In the genomic region with DNA sequence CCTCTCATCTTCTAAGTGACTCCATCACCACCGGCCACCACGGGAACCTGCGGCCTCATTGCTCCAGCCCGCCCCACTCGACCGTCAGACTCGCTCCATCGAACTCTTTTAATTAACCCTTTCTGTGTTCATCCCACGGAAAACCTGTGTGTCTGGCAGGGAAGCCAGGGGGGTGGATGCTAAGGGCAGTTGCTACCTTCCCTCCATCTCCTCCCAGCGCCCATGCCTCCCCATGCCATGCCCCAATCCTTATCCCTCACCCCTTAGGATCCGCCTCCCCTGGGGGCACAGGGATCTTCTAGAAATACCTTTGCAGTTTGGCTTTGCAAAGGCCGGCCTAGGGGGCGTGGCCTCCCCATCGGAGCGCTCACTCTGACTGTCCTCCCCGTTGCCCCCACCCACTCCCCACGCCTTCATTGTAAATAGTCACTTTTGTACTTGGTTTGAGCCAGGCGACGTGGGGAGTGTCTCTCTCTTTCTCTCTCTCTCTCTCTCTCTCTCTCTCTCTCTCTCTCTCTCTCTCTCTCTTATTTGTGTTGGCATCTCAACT, we compare ENCODE assay signal across 14 mouse cellular contexts. TPM values are rescaled to one million over a fixed set of nuclear protein-coding genes. Genes with fewer than 3 reads are reported as not detected.
A peak's percentile ranks its signal among the peaks of the same experiment; 100 is the strongest.
DNase-seq lines count a peak whose midpoint lies in the region; ATAC-seq and TF ChIP-seq lines count a peak whose summit lies in the region.
"Had no signal": no experiment of that assay in that cellular context is flagged by ENCODE, and none has a peak within 500 bp of the region (broad histone marks: within the 10 kb centered on the region; RNA-seq: fewer than 3 reads in every experiment).

No protein-coding gene starts in this region.

- no peaks in the 10 kb centered on the region for H3K9me3 ChIP-seq in heart, embryonic 13.5 days
- H3K9me3 ChIP-seq in forebrain, embryonic 16.5 days (ENCODE audit: control insufficient read depth, low read length) = no peaks in the 10 kb centered on the region
- no peaks in the 10 kb centered on the region for H3K9me3 ChIP-seq in midbrain, embryonic 12.5 days
- H3K9me3 ChIP-seq: liver, embryonic 13.5 days had no signal

- no peaks in the 10 kb centered on the region for H3K79me2 ChIP-seq in heart, adult 2 months (replicated peaks; ENCODE audit: control insufficient read depth, insufficient read depth, low read length)

- TF ChIP-seq POLR2A in heart, adult 2 months (IDR thresholded peaks at IDR 0.05; ENCODE audit: insufficient read depth, low read depth, low read length) = no peak

- H3K27ac ChIP-seq in heart, embryonic 13.5 days (replicated peaks) = no peak overlapping the region
- no peak overlapping the region for H3K27ac ChIP-seq in heart, adult 2 months
- no peak overlapping the region for H3K27ac ChIP-seq in forebrain, embryonic 16.5 days (ENCODE audit: low read length)
- H3K27ac ChIP-seq in midbrain, embryonic 12.5 days (replicated peaks) = peak overlapping the region; percentile 61; the same call in 1 of the 2 replicates
- H3K27ac ChIP-seq: liver, embryonic 13.5 days had no signal

- peaks cover 92% of the 10 kb centered on the region for H3K27me3 ChIP-seq in heart, embryonic 13.5 days (replicated peaks)
- peaks cover 5% of the 10 kb centered on the region for H3K27me3 ChIP-seq in heart, adult 2 months (ENCODE audit: control insufficient read depth, insufficient read depth, low read length)
- H3K27me3 ChIP-seq in forebrain, embryonic 16.5 days (replicated peaks; ENCODE audit: control insufficient read depth, insufficient read depth, low read length) = no peaks in the 10 kb centered on the region
- peaks cover 39% of the 10 kb centered on the region for H3K27me3 ChIP-seq in midbrain, embryonic 12.5 days

- no peak for DNase-seq in heart, adult 2 months
- DNase-seq in ZHBTc4 (ENCODE audit: low read depth, low spot score) = peak; percentile 70
- DNase-seq in ovary, postnatal 10 days (ENCODE audit: low spot score) = no peak
- no peak for DNase-seq in thymus, postnatal 14 days
- DNase-seq in thymus, postnatal 36 days = no peak
- DNase-seq: cerebellum, postnatal 25 days; kidney, adult 9 months; liver, embryonic 13.5 days had no signal

- no peak for TF ChIP-seq CTCF in heart, adult 2 months (IDR thresholded peaks at IDR 0.05)

- ATAC-seq in heart, embryonic 13.5 days (ENCODE audit: extremely low read depth, insufficient number of reproducible peaks, low FRiP score, low TSS enrichment) = no peak
- ATAC-seq in forebrain, embryonic 16.5 days = no peak
- no peak for ATAC-seq in midbrain, embryonic 12.5 days (ENCODE audit: low FRiP score, low read depth)

- H3K4me3 ChIP-seq in heart, embryonic 13.5 days = no peak overlapping the region
- no peak overlapping the region for H3K4me3 ChIP-seq in heart, adult 2 months
- no peak overlapping the region for H3K4me3 ChIP-seq in forebrain, embryonic 16.5 days (replicated peaks; ENCODE audit: low read length)
- H3K4me3 ChIP-seq in midbrain, embryonic 12.5 days = peak overlapping the region; percentile 38
- H3K4me3 ChIP-seq: erythroblast, embryonic 14.5 days; liver, embryonic 13.5 days had no signal

- H3K36me3 ChIP-seq in heart, embryonic 13.5 days = no peaks in the 10 kb centered on the region
- H3K36me3 ChIP-seq in heart, adult 2 months (ENCODE audit: control insufficient read depth, insufficient read depth, low read length) = no peaks in the 10 kb centered on the region
- H3K36me3 ChIP-seq in forebrain, embryonic 16.5 days (ENCODE audit: control insufficient read depth, insufficient read depth) = no peaks in the 10 kb centered on the region
- H3K36me3 ChIP-seq in midbrain, embryonic 12.5 days = 0 out of 2 replicates have a peak, but pooled peaks cover 6% of the 10 kb centered on the region
- H3K36me3 ChIP-seq: liver, embryonic 13.5 days had no signal

- TF ChIP-seq EP300 in heart, adult 2 months (IDR thresholded peaks at IDR 0.05; ENCODE audit: insufficient read depth, low read depth, low read length) = no peak

- peaks cover 32% of the 10 kb centered on the region for H3K4me1 ChIP-seq in heart, embryonic 13.5 days
- peaks cover 4% of the 10 kb centered on the region for H3K4me1 ChIP-seq in heart, adult 2 months (ENCODE audit: control insufficient read depth, insufficient read depth, low read length)
- peaks cover 23% of the 10 kb centered on the region for H3K4me1 ChIP-seq in forebrain, embryonic 16.5 days (replicated peaks; ENCODE audit: control insufficient read depth, insufficient read depth, low read length)
- peaks cover 61% of the 10 kb centered on the region for H3K4me1 ChIP-seq in midbrain, embryonic 12.5 days

- intact Hi-C loops in heart, adult 2 months (cut with DNase I) = loop anchor here (5.0 kb wide), 1 partner anchor 56 kb away; no protein-coding TSS in a partner anchor

- WGBS in heart, embryonic 13.5 days = 1% methylated on average over 19 of the region's 19 CpGs
- 16% methylated on average over 19 of the region's 19 CpGs for WGBS in heart, adult 2 months
- 4% methylated on average over 19 of the region's 19 CpGs for WGBS in forebrain, embryonic 16.5 days
- WGBS in midbrain, embryonic 12.5 days = 1% methylated on average over 19 of the region's 19 CpGs

- H3K9ac ChIP-seq in heart, embryonic 13.5 days = no peak overlapping the region
- no peak overlapping the region for H3K9ac ChIP-seq in heart, adult 2 months (ENCODE audit: low read depth, low read length)
- no peak overlapping the region; the same call in 1 of the 2 replicates for H3K9ac ChIP-seq in forebrain, embryonic 16.5 days (replicated peaks; ENCODE audit: low read depth, low read length)
- H3K9ac ChIP-seq in midbrain, embryonic 12.5 days (replicated peaks) = 0 out of 2 replicates have a peak overlapping the region, but pooled peaks have one; percentile 31
- H3K9ac ChIP-seq: liver, embryonic 13.5 days had no signal

- H3K4me2 ChIP-seq in heart, embryonic 13.5 days = 0 out of 2 replicates have a peak overlapping the region, but pooled peaks have one; percentile 57
- H3K4me2 ChIP-seq in forebrain, embryonic 16.5 days (ENCODE audit: low read length) = peak overlapping the region; percentile 34; the same call in 1 of the 2 replicates
- H3K4me2 ChIP-seq in midbrain, embryonic 12.5 days (replicated peaks) = peak overlapping the region; percentile 71

RNA-seq across cellular contexts. Expression of a gene that starts 23.8 kb away (rescaled TPM):
- polyA plus RNA-seq in heart, embryonic 13.5 days (2015; fragmentation: Nextera tagmentation; extraction: Ambion mirVana) = not detected in 2 replicates
- not detected for total RNA-seq in heart, adult 2 months (2021)
- polyA plus RNA-seq in heart, adult 2 months (2012; rRNA removed) = 0.08 TPM in 1 of 2 replicates, not detected in the other
- polyA plus RNA-seq in forebrain, embryonic 16.5 days (2015; fragmentation: Nextera tagmentation; extraction: Ambion mirVana) = 0.46 and 0.91 TPM in 2 replicates
- 0.20 and 0.33 TPM in 2 replicates for polyA plus RNA-seq in midbrain, embryonic 12.5 days (2016; fragmentation: Nextera tagmentation; extraction: Ambion mirVana)
- total RNA-seq: megakaryocyte-erythroid progenitor cell, adult 5-6 weeks had no signal
- polyA plus RNA-seq: erythroblast, embryonic 14.5 days; gonadal fat pad, adult 2 months; liver, embryonic 13.5 days had no signal

RNA-seq across cellular contexts. Expression of a gene that starts 27.7 kb away (rescaled TPM):
- 1.8 and 1.9 TPM in 2 replicates for polyA plus RNA-seq in heart, embryonic 13.5 days (2015; fragmentation: Nextera tagmentation; extraction: Ambion mirVana)
- 1 to 10 TPM; 3.5 to 3.9 TPM for total RNA-seq in heart, adult 2 months (2021)
- 3.4 and 4.0 TPM in 2 replicates for polyA plus RNA-seq in heart, adult 2 months (2012; rRNA removed)
- 3.1 and 3.6 TPM in 2 replicates for polyA plus RNA-seq in forebrain, embryonic 16.5 days (2015; fragmentation: Nextera tagmentation; extraction: Ambion mirVana)
- 5.3 and 6.1 TPM in 2 replicates for polyA plus RNA-seq in midbrain, embryonic 12.5 days (2016; fragmentation: Nextera tagmentation; extraction: Ambion mirVana)

RNA-seq across cellular contexts. Expression of a gene that starts 37.7 kb away (rescaled TPM):
- 0.52 and 0.60 TPM in 2 replicates for polyA plus RNA-seq in heart, embryonic 13.5 days (2015; fragmentation: Nextera tagmentation; extraction: Ambion mirVana)
- total RNA-seq in heart, adult 2 months (2021) = 1 to 10 TPM; 4.3 to 5.1 TPM
- polyA plus RNA-seq in heart, adult 2 months (2012; rRNA removed) = 1.5 and 1.7 TPM in 2 replicates
- polyA plus RNA-seq in forebrain, embryonic 16.5 days (2015; fragmentation: Nextera tagmentation; extraction: Ambion mirVana) = 15.8 and 17.3 TPM in 2 replicates
- polyA plus RNA-seq in midbrain, embryonic 12.5 days (2016; fragmentation: Nextera tagmentation; extraction: Ambion mirVana) = 12.0 and 13.5 TPM in 2 replicates
- total RNA-seq: megakaryocyte-erythroid progenitor cell, adult 5-6 weeks had no signal
- polyA plus RNA-seq: erythroblast, embryonic 14.5 days had no signal

RNA-seq across cellular contexts. Expression of a gene that starts 40.5 kb away (rescaled TPM):
- polyA plus RNA-seq in heart, embryonic 13.5 days (2015; fragmentation: Nextera tagmentation; extraction: Ambion mirVana) = 12.4 and 12.7 TPM in 2 replicates
- 10 to 100 TPM; 22.5 to 24.5 TPM for total RNA-seq in heart, adult 2 months (2021)
- polyA plus RNA-seq in heart, adult 2 months (2012; rRNA removed) = 12.7 and 15.1 TPM in 2 replicates
- 28.0 and 30.4 TPM in 2 replicates for polyA plus RNA-seq in forebrain, embryonic 16.5 days (2015; fragmentation: Nextera tagmentation; extraction: Ambion mirVana)
- polyA plus RNA-seq in midbrain, embryonic 12.5 days (2016; fragmentation: Nextera tagmentation; extraction: Ambion mirVana) = 41.6 and 43.1 TPM in 2 replicates

RNA-seq across cellular contexts. Expression of a gene that starts 53.2 kb away (rescaled TPM):
- 18.2 and 23.0 TPM in 2 replicates for polyA plus RNA-seq in heart, embryonic 13.5 days (2015; fragmentation: Nextera tagmentation; extraction: Ambion mirVana)
- total RNA-seq in heart, adult 2 months (2021) = 1 to 10 TPM; 6.6 to 9.6 TPM
- polyA plus RNA-seq in heart, adult 2 months (2012; rRNA removed) = 11.3 and 12.5 TPM in 2 replicates
- 23.9 and 24.0 TPM in 2 replicates for polyA plus RNA-seq in forebrain, embryonic 16.5 days (2015; fragmentation: Nextera tagmentation; extraction: Ambion mirVana)
- polyA plus RNA-seq in midbrain, embryonic 12.5 days (2016; fragmentation: Nextera tagmentation; extraction: Ambion mirVana) = 34.7 and 38.7 TPM in 2 replicates
